Mouse (Mus musculus): ENCODE measurements at regions not wholly inside any gene's neighbourhood (a gene's known extent, or its start where the extent isn't known, plus 50 kb on each side); places are given as distances from the start of the nearest gene placed in this dataset.

DNA sequence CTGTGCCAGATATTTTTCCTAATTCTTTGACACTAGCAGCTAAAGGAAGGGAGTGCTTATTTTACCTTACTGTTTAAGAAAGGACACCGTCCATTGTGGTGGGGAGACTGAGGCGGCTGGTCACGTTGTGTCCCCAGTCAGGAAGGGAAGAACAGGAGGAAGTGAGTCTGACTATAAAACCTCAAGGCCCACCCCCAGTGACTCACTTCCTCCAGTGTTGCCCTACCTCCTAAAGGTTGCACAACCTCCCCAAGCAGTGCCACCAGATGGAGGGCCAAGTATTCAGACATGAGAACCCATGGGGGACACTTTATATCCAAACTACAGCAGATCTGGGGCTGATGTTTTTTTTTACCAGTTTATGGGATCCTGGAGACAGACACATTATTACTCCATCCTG lies 165.4 kb downstream of the Rnf152 start:
- no peak overlapping the region for H3K27ac ChIP-seq (ENCODE audit: control insufficient read depth, low read depth, low read length)
- no peaks in the 10 kb centered on the region for H3K79me2 ChIP-seq (ENCODE audit: control insufficient read depth, insufficient read depth, low read length, poor library complexity)
- H3K36me3 ChIP-seq (ENCODE audit: control insufficient read depth in 1 of 2, insufficient read depth in 2 of 2, low read length in 2 of 2) = no peaks in the 10 kb centered on the region
- H3K4me3 ChIP-seq (ENCODE audit: control insufficient read depth in 1 of 2, insufficient read depth in 1 of 2, low read depth in 2 of 2, low read length in 2 of 2) = no peak overlapping the region
- TF ChIP-seq MEF2A (IDR thresholded peaks at IDR 0.05; ENCODE audit: extremely low read depth, insufficient replicate concordance, low read depth, low read length, poor library complexity, severe bottlenecking) (no peak), GABPA (IDR thresholded peaks at IDR 0.05; ENCODE audit: low read depth, low read length) (no peak)
- no peak overlapping the region for H3K9ac ChIP-seq (ENCODE audit: control insufficient read depth, low read depth, low read length, poor library complexity, severe bottlenecking)
- DNase-seq (ENCODE audit: low read depth, low spot score) = no peak
- no peaks in the 10 kb centered on the region for H3K4me1 ChIP-seq (ENCODE audit: control insufficient read depth in 1 of 2, insufficient read depth in 2 of 2, low read length in 2 of 2)
- H3K27me3 ChIP-seq (ENCODE audit: control insufficient read depth in 1 of 2, insufficient read depth in 2 of 2, low read length in 2 of 2) = no peaks in the 10 kb centered on the region
- no peaks in the 10 kb centered on the region for H3K9me3 ChIP-seq (replicated peaks; ENCODE audit: insufficient read depth, low read length)

DNA sequence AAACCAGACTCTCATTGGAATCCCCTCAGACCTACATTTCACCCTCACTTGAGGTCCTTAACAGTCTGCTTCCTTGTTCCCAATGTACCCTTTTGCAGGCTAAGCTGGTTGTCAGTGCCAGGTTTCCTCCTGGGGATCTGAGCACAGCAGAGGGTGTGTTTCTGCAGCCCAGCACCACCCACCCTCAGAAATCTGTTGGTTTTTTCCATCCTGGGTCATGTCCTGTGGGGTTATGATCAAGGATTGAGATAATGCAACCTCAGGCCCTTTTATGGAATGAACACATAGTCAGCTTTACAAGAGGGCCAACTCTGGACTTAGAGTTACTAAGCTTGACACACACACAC lies 167.6 kb downstream of the Rnf152 start:
- Histone ChIP-seq H3K27ac (ENCODE audit: control insufficient read depth, low read depth, low read length) (no peak overlapping the region), H3K9me3 (replicated peaks; ENCODE audit: insufficient read depth, low read length) (no peaks in the 10 kb centered on the region), H3K4me3 (ENCODE audit: control insufficient read depth in 1 of 2, insufficient read depth in 1 of 2, low read depth in 2 of 2, low read length in 2 of 2) (no peak overlapping the region), H3K4me1 (ENCODE audit: control insufficient read depth in 1 of 2, insufficient read depth in 2 of 2, low read length in 2 of 2) (no peaks in the 10 kb centered on the region), H3K36me3 (ENCODE audit: control insufficient read depth in 1 of 2, insufficient read depth in 2 of 2, low read length in 2 of 2) (no peaks in the 10 kb centered on the region), H3K9ac (ENCODE audit: control insufficient read depth, low read depth, low read length, poor library complexity, severe bottlenecking) (no peak overlapping the region), H3K27me3 (ENCODE audit: control insufficient read depth in 1 of 2, insufficient read depth in 2 of 2, low read length in 2 of 2) (no peaks in the 10 kb centered on the region), H3K79me2 (ENCODE audit: control insufficient read depth, insufficient read depth, low read length, poor library complexity) (no peaks in the 10 kb centered on the region)
- TF ChIP-seq EP300 (IDR thresholded peaks at IDR 0.05; ENCODE audit: low read depth in 1 of 2, low read length in 2 of 2) (no peak), TCF12 (IDR thresholded peaks at IDR 0.05; ENCODE audit: low read depth, low read length) (no peak), USF2 (IDR thresholded peaks at IDR 0.05; ENCODE audit: borderline replicate concordance in 1 of 2, insufficient read depth in 1 of 2, low read depth in 1 of 2, low read length in 2 of 2) (no peak), NELFE (IDR thresholded peaks at IDR 0.05; ENCODE audit: low read depth, low read length) (no peak), MYB (IDR thresholded peaks at IDR 0.05; ENCODE audit: low read depth, low read length) (no peak), UBTF (IDR thresholded peaks at IDR 0.05; ENCODE audit: borderline replicate concordance, insufficient read depth, low read depth, low read length) (no peak), POLR2AphosphoS5 (IDR thresholded peaks at IDR 0.05; ENCODE audit: borderline replicate concordance, low read depth, low read length) (no peak), ZC3H11A (IDR thresholded peaks at IDR 0.05; ENCODE audit: low read depth, low read length) (no peak), E2F4 (IDR thresholded peaks at IDR 0.05; ENCODE audit: borderline replicate concordance, low read depth, low read length) (no peak), RCOR1 (IDR thresholded peaks at IDR 0.05; ENCODE audit: low read depth, low read length) (no peak), ETS1 (IDR thresholded peaks at IDR 0.05; ENCODE audit: low read depth, low read length) (no peak), SIN3A (IDR thresholded peaks at IDR 0.05; ENCODE audit: low read length) (no peak), MAFK (IDR thresholded peaks at IDR 0.05; ENCODE audit: borderline replicate concordance, low read depth, low read length) (no peak), GABPA (IDR thresholded peaks at IDR 0.05; ENCODE audit: low read depth, low read length) (no peak), RAD21 (IDR thresholded peaks at IDR 0.05; ENCODE audit: low read depth, low read length) (no peak)
- DNase-seq (ENCODE audit: low read depth, low spot score) = no peak

Measured in MEL (cell line).